Mouse (Mus musculus): ENCODE results near the gene Mfng.

DNA sequence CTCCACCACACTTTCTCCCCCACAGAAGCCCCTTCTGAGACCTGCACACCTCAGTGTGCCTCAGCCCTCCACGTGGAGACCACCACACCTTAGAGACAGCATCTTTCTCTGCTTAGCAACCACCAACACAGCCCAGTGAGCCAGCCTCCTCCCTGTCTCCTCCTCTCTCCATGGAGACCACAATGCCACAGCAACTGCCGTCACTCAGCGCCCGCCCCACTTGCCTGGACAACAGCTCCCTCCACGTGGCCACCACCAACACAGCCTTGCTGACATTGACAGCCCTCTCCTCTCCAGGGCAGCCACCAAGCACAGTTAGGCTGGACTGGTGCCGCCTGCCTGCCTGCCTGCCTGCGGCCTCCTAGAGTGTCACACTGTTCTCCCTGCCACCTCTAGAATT lies 63.5 kb downstream of the Mfng start:
- TF ChIP-seq GATA1 (IDR thresholded peaks at IDR 0.05; ENCODE audit: borderline replicate concordance, low read length) (no peak), FLI1 (IDR thresholded peaks at IDR 0.05; ENCODE audit: low read length) (no peak)

All from megakaryocyte, embryonic 14.5 days (primary cell).